Mouse (Mus musculus) lung, embryonic 14.5 days (tissue): ENCODE measurements at regions not wholly inside any gene's neighbourhood (a gene's known extent, or its start where the extent isn't known, plus 50 kb on each side); places are given as distances from the start of the nearest gene placed in this dataset.
"Not testable (repeated sequence)": the region's sequence is repeated elsewhere in the genome, so short reads cannot be mapped to it uniquely, and the experiment has no call there.

Experiments
- ATAC-seq: fragments of 200-750 bp; cut with Nextera tagmentation; 2 replicates; pipeline ENCODE4 v1.8.0; 2017; ENCODE audit warnings: mild to moderate bottlenecking, moderate TSS enrichment, moderate library complexity; ENCODE audit not compliant: insufficient read depth
- DNase-seq: peaks from one replicate; pipeline ENCODE4 v3.0.0-alpha.2; 2015
- H3K27ac ChIP-seq: fragments of 300-500 bp; sonication (generic); 2 replicates; pipeline ENCODE4 v1.5.1; 2014; ENCODE audit warnings: low read depth, mild to moderate bottlenecking, moderate library complexity
- H3K27me3 ChIP-seq: fragments of 300-500 bp; sonication (generic); 2 replicates; pipeline ENCODE4 v1.6.1; 2014; ENCODE audit warnings: low read length, control low read depth; ENCODE audit not compliant: insufficient read depth
- H3K36me3 ChIP-seq: fragments of 300-500 bp; sonication (generic); 2 replicates; pipeline ENCODE4 v1.6.1; 2014; ENCODE audit warnings: control low read depth; ENCODE audit not compliant: insufficient read depth
- H3K4me1 ChIP-seq: fragments of 300-500 bp; sonication (generic); 2 replicates; pipeline ENCODE4 v1.6.1; 2014; ENCODE audit warnings: antibody characterized with exemption, control low read depth; ENCODE audit not compliant: insufficient read depth
- H3K4me2 ChIP-seq: fragments of 300-500 bp; sonication (generic); 2 replicates; pipeline ENCODE4 v1.6.1; 2014; ENCODE audit warnings: mild to moderate bottlenecking
- H3K4me3 ChIP-seq: fragments of 300-500 bp; sonication (generic); 2 replicates; pipeline ENCODE4 v1.5.1; 2014; ENCODE audit warnings: low read depth, low read length
- H3K9ac ChIP-seq: fragments of 300-500 bp; sonication (generic); 2 replicates; pipeline ENCODE4 v1.6.1; 2014
- H3K9me3 ChIP-seq: fragments of 300-500 bp; sonication (generic); 2 replicates; pipeline ENCODE4 v1.6.1; 2016; ENCODE audit warnings: low read depth, low read length, control low read depth
- CTCF ChIP-seq: IDR thresholded peaks from 2 replicates; pipeline ENCODE4 v1.5.1; 2016; ENCODE audit warnings: antibody characterized with exemption, low read depth
- WGBS: fragments of 180-500 bp; shearing (Covaris S2); extraction: QIAGEN DNeasy Blood & Tissue Kit; methylation state at CpG from one replicate; pipeline ENCODE4 v1.1.7; 2014; 5-methylcytosine and 5-hydroxymethylcytosine counted together

GRCm38 (mm10) chr6:20640301-20640700 is 575.0 kb upstream of the Kcnd2 start:
- TF ChIP-seq CTCF: no peak
- WGBS: 48% methylated on average over 3 of the region's 3 CpGs
- Histone ChIP-seq H3K4me2 (no peak overlapping the region), H3K4me3 (no peak overlapping the region), H3K27ac (no peak overlapping the region), H3K27me3 (no peaks in the 10 kb centered on the region), H3K9me3 (no peaks in the 10 kb centered on the region), H3K36me3 (no peaks in the 10 kb centered on the region), H3K4me1 (no peaks in the 10 kb centered on the region), H3K9ac (no peak overlapping the region)
- DNase-seq (no peak), ATAC-seq (no peak)

GRCm38 (mm10) chr6:20641375-20641774 is 573.9 kb upstream of the Kcnd2 start:
- TF ChIP-seq CTCF: no peak
- no peaks in the 10 kb centered on the region for H3K9me3 ChIP-seq
- no peaks in the 10 kb centered on the region for H3K4me1 ChIP-seq
- H3K9ac ChIP-seq: no peak overlapping the region
- no peaks in the 10 kb centered on the region for H3K36me3 ChIP-seq
- no peak for ATAC-seq
- H3K4me2 ChIP-seq: no peak overlapping the region
- no peak overlapping the region for H3K27ac ChIP-seq
- no peak overlapping the region for H3K4me3 ChIP-seq
- DNase-seq: no peak
- 46% methylated on average over 4 of the region's 4 CpGs for WGBS
- no peaks in the 10 kb centered on the region for H3K27me3 ChIP-seq

GRCm38 (mm10) chr6:20641851-20642250 is 573.5 kb upstream of the Kcnd2 start:
- no peak overlapping the region for H3K4me2 ChIP-seq
- H3K9me3 ChIP-seq: no peaks in the 10 kb centered on the region
- 77% methylated on average over 2 of the region's 2 CpGs for WGBS
- H3K9ac ChIP-seq: no peak overlapping the region
- DNase-seq: no peak
- H3K4me1 ChIP-seq: no peaks in the 10 kb centered on the region
- no peaks in the 10 kb centered on the region for H3K27me3 ChIP-seq
- H3K27ac ChIP-seq: no peak overlapping the region
- no peak for TF ChIP-seq CTCF
- H3K4me3 ChIP-seq: no peak overlapping the region
- H3K36me3 ChIP-seq: no peaks in the 10 kb centered on the region
- no peak for ATAC-seq

DNA sequence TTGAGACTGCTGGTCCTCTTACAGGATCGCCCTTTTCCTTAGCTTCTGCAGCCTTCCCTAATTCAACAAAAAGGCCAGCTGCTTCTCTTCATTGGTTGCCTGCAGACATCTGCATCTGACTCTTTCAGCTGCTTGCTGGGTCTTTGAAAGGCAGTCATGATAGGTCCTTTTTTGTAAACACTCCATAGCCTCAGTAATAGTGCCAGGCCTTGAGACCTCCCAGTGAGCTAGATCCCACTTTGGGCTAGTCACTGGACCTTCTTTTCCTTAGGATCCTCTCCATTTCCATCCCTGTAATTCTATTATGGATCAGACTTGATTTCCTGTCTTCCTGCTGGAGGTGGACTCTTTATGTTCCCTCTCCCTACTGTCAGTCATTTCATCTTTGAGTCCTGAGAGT is 558.3 kb upstream of the Kcnd2 start:
- WGBS: 71% methylated on average over 1 of the region's 1 CpGs
- ATAC-seq (peak; percentile 66; the same call in 1 of the 2 replicates), DNase-seq (peak; percentile 47)
- Histone ChIP-seq H3K9me3 (no peaks in the 10 kb centered on the region), H3K4me2 (no peak overlapping the region), H3K9ac (no peak overlapping the region), H3K27ac (no peak overlapping the region), H3K36me3 (no peaks in the 10 kb centered on the region), H3K27me3 (no peaks in the 10 kb centered on the region), H3K4me3 (no peak overlapping the region), H3K4me1 (no peaks in the 10 kb centered on the region)
- TF ChIP-seq CTCF: no peak

- DNase-seq (no peak), ATAC-seq (no peak)
- Histone ChIP-seq H3K27me3 (no peaks in the 10 kb centered on the region), H3K27ac (no peak overlapping the region), H3K9me3 (no peaks in the 10 kb centered on the region), H3K4me3 (no peak overlapping the region), H3K9ac (no peak overlapping the region), H3K4me2 (no peak overlapping the region), H3K4me1 (no peaks in the 10 kb centered on the region), H3K36me3 (no peaks in the 10 kb centered on the region)
- 80% methylated on average over 1 of the region's 1 CpGs for WGBS
- no peak for TF ChIP-seq CTCF
These were observed 542.1 kb upstream of the Kcnd2 start for GRCm38 (mm10) chr6:20673219-20673618.

GRCm38 (mm10) chr6:20686447-20687238 is 528.7 kb upstream of the Kcnd2 start:
- not testable (repeated sequence) for DNase-seq, H3K4me1 ChIP-seq, H3K4me2 ChIP-seq, H3K9ac ChIP-seq, H3K27ac ChIP-seq, H3K27me3 ChIP-seq, ATAC-seq, H3K36me3 ChIP-seq, H3K4me3 ChIP-seq, H3K9me3 ChIP-seq
- WGBS: 63% methylated on average over 4 of the region's 4 CpGs

GRCm38 (mm10) chr6:20687239-20687575 is 528.1 kb upstream of the Kcnd2 start:
- WGBS: 58% methylated on average over 1 of the region's 1 CpGs

More at GRCm38 (mm10) chr6:20687239-20687575, 528.1 kb upstream of the Kcnd2 start:
- not testable (repeated sequence) for H3K27me3 ChIP-seq, H3K4me2 ChIP-seq, H3K36me3 ChIP-seq, H3K27ac ChIP-seq, H3K4me3 ChIP-seq, DNase-seq, H3K9me3 ChIP-seq, ATAC-seq, H3K4me1 ChIP-seq, H3K9ac ChIP-seq
